Mouse (Mus musculus): ENCODE results near the gene Spdef. TPM values are rescaled to one million over a fixed set of nuclear protein-coding genes. Genes with fewer than 3 reads are reported as not detected.

Spdef gene
- 0.13 and 0.33 TPM in 2 replicates for polyA plus RNA-seq (2016; fragmentation: Nextera tagmentation; extraction: Ambion mirVana)

DNA sequence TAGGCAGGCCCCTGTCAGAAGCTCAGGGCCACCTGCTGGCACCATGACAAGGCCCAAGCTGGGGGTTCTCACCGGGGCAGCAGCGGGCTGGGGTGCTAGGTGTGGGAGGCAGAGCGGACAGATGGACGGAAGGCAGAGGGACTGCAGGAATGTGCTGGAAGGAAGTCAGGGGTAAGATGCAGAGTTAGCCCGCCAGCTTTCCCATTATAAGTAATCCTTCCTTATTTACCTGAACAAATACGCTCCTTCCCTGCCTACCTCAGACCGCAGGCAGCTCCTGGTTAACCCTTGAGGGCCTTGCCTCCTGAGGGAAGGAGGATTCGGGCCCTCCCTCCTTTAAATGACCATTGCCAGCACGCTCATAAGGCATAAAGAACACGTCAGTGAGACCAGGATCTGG lies at the start of gene Spdef:
Spdef (minus strand) TSS at position 186 of the 400 bp plus-strand sequence.
- H3K9me3 ChIP-seq, result no peaks in the 10 kb centered on the region
- H3K36me3 ChIP-seq, result no peaks in the 10 kb centered on the region
- peaks cover 13% of the 10 kb centered on the region for H3K4me1 ChIP-seq
- H3K27ac ChIP-seq, result no peak within 1 kb of the TSS
- no peak within 1 kb of the TSS for H3K9ac ChIP-seq
- H3K4me3 ChIP-seq, result no peak within 1 kb of the TSS
- 83% methylated on average over 10 of the region's 10 CpGs for WGBS
- no peak within 1 kb of the TSS for H3K4me2 ChIP-seq (replicated peaks)
- no peak for ATAC-seq (ENCODE audit: low FRiP score, low read depth)
- no peaks in the 10 kb centered on the region for H3K27me3 ChIP-seq (replicated peaks)

DNA sequence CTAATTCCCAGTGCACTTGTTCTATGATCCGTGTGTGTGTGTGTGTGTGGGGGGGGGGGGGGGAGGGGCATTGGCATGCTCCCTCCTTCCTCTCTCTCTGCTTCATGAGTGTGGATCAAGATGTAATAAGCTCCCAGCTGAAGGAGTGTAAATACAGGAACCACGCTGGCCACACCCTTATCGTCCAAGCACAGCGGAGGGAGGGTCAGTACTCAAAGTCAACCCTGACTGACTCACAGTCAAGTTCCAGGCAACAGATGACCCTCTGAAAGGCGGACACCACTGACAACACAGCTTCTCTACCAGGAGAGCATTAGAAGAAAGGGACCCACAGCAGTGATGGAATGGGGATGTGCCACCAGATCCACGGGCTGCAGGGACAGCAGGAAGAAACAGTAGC lies 49.1 kb upstream of the Spdef start:
- H3K36me3 ChIP-seq, result peaks cover 16% of the 10 kb centered on the region; the same call in 1 of the 2 replicates
- no peak overlapping the region for H3K27ac ChIP-seq
- H3K4me3 ChIP-seq, result no peak overlapping the region
- no peak for ATAC-seq (ENCODE audit: low FRiP score, low read depth)
- H3K4me2 ChIP-seq (replicated peaks), result no peak overlapping the region
- 93% methylated on average over 6 of the region's 6 CpGs for WGBS
- no peaks in the 10 kb centered on the region for H3K9me3 ChIP-seq
- no peaks in the 10 kb centered on the region for H3K4me1 ChIP-seq
- H3K27me3 ChIP-seq (replicated peaks), result no peaks in the 10 kb centered on the region
- no peak overlapping the region for H3K9ac ChIP-seq

DNA sequence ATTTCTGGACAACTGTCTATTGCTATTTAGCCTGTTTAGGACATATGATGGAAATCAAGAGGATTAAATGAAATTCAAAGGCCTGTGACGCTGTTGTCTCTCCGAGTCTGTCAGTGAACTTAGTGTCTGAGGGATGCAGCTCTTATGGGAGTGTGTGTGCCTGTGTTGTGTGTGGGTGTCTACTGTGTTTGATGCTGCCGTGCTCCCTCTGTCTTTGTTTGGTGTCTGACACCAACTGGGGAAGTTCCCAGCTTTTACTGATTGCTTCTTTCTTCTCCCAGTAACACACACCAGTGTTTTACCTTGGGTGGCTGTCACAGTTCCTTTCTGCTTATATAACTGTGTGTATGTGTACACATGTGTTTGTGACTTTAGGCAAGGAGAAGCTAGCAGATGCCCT lies 45.4 kb upstream of the Spdef start:
- Histone ChIP-seq H3K4me2 (replicated peaks) (no peak overlapping the region), H3K27ac (no peak overlapping the region), H3K4me3 (no peak overlapping the region), H3K4me1 (no peaks in the 10 kb centered on the region), H3K9me3 (no peaks in the 10 kb centered on the region), H3K27me3 (replicated peaks) (no peaks in the 10 kb centered on the region), H3K9ac (no peak overlapping the region), H3K36me3 (peaks cover 17% of the 10 kb centered on the region; the same call in 1 of the 2 replicates)
- ATAC-seq (ENCODE audit: low FRiP score, low read depth), result no peak
- WGBS, result 93% methylated on average over 3 of the region's 3 CpGs

DNA sequence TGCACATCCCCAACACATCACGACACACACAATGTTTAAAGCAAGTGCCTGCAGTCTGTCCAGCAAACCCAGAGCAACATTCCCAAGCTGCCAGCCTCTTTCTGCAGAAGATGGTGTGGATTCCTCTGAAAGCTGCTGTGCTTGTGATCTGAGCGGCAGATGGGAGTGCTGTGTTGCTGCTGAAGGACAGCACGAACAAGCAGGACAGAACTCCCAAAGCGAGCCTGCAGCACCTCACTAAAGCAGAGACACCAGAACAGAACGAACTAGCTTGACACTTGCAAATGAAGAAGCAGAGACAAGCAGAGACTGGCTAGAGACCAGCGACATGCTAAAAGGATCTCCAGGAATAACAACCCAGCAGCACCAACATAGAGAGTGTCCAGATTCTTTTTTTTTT lies 42.9 kb upstream of the Spdef start:
- H3K9me3 ChIP-seq, result no peaks in the 10 kb centered on the region
- no peak overlapping the region for H3K4me2 ChIP-seq (replicated peaks)
- peaks cover 30% of the 10 kb centered on the region for H3K36me3 ChIP-seq
- H3K27ac ChIP-seq, result no peak overlapping the region
- no peak for ATAC-seq (ENCODE audit: low FRiP score, low read depth)
- no peaks in the 10 kb centered on the region for H3K27me3 ChIP-seq (replicated peaks)
- no peak overlapping the region for H3K4me3 ChIP-seq
- WGBS, result 87% methylated on average over 6 of the region's 6 CpGs
- no peak overlapping the region for H3K9ac ChIP-seq
- H3K4me1 ChIP-seq, result no peaks in the 10 kb centered on the region

DNA sequence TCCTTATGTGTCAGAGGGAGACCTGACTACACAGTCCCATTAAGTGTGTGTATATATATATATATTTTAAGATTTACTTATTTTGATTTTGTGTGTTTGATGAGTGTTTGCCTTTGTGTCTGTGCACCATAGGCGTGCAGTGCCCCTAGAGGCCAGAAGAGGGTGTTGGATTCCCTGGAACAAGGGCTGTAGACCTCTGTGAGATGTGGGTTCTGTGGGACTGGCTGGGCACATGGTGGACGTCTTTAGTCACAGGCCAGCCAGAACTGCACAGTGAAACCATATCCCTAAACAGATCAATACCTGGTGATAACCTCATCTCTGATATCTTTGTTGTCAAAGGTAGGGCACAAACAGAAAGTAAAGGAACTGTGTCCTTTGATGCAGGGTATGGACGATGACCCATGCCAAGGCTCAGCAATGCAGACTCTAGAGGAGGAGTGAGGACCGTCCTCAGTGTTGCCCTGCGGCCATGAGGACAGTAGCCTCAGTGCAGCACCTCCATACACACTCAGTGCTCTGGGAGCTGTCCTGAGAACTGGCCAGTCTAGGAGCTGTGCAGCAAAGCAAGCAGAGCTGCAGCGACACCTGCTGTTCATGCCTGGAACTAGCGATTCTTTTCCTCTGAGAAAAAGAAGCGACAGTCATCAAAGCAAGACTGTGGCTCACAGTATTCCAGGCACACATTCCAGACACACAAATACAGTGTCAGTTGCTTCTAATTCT lies 40.2 kb upstream of the Spdef start:
- 69% methylated on average over 8 of the region's 8 CpGs for WGBS
- ATAC-seq (ENCODE audit: low FRiP score, low read depth), result no peak
- no peaks in the 10 kb centered on the region for H3K27me3 ChIP-seq (replicated peaks)
- H3K4me2 ChIP-seq (replicated peaks), result no peak overlapping the region
- H3K27ac ChIP-seq, result no peak overlapping the region
- peaks cover 40% of the 10 kb centered on the region for H3K36me3 ChIP-seq
- 0 out of 2 replicates have a peak, but pooled peaks cover 6% of the 10 kb centered on the region for H3K9me3 ChIP-seq
- no peak overlapping the region for H3K4me3 ChIP-seq
- no peaks in the 10 kb centered on the region for H3K4me1 ChIP-seq
- H3K9ac ChIP-seq, result no peak overlapping the region

DNA sequence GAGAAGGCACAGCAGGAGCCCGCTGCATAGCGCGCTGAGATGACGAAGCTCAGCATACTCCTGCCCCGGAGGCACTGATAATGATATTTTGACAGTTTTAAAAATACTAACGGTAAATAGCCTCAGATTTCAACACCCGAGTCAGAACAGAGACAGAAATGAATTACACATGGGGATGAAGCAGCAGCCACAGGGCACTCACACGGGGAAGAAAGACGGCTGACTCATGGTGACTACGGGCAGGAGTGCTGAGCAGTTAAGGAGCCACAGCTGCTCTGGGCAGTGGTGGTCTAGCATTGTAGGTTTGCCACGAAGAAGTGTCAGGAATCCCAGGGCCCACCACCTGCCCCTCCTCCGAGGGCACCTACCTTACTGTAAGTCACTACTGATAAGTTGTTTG lies 38.8 kb upstream of the Spdef start:
- no peak overlapping the region for H3K9ac ChIP-seq
- no peak overlapping the region for H3K4me2 ChIP-seq (replicated peaks)
- WGBS, result 89% methylated on average over 12 of the region's 12 CpGs
- no peaks in the 10 kb centered on the region for H3K4me1 ChIP-seq
- H3K4me3 ChIP-seq, result no peak overlapping the region
- no peaks in the 10 kb centered on the region for H3K27me3 ChIP-seq (replicated peaks)
- peaks cover 38% of the 10 kb centered on the region for H3K36me3 ChIP-seq
- 0 out of 2 replicates have a peak, but pooled peaks cover 6% of the 10 kb centered on the region for H3K9me3 ChIP-seq
- no peak for ATAC-seq (ENCODE audit: low FRiP score, low read depth)
- H3K27ac ChIP-seq, result no peak overlapping the region

DNA sequence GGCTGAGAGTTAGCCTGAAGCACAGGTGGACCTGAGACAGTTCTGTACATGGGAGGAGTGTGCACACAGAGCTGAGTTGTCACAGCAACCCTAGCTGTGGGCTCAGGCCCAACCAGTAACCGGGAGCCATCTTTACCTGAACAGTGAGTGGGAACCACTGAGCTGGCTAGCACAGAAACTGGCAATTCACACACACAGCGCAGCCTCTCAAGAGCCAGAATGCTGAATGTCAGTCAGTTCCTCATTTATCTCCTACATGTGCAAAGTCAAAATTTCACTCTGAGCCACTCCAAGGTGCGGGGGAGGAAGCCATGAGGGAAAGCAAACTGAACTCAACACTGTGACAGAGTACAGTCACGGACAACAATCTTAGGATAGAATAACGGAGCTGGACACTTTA lies 38.4 kb upstream of the Spdef start:
- Histone ChIP-seq H3K4me1 (peaks cover 1% of the 10 kb centered on the region; the same call in 1 of the 2 replicates), H3K9me3 (0 out of 2 replicates have a peak, but pooled peaks cover 6% of the 10 kb centered on the region), H3K36me3 (peaks cover 36% of the 10 kb centered on the region), H3K9ac (no peak overlapping the region), H3K4me2 (replicated peaks) (no peak overlapping the region), H3K27me3 (replicated peaks) (no peaks in the 10 kb centered on the region), H3K27ac (no peak overlapping the region), H3K4me3 (no peak overlapping the region)
- ATAC-seq (ENCODE audit: low FRiP score, low read depth), result no peak
- WGBS, result 94% methylated on average over 5 of the region's 5 CpGs

DNA sequence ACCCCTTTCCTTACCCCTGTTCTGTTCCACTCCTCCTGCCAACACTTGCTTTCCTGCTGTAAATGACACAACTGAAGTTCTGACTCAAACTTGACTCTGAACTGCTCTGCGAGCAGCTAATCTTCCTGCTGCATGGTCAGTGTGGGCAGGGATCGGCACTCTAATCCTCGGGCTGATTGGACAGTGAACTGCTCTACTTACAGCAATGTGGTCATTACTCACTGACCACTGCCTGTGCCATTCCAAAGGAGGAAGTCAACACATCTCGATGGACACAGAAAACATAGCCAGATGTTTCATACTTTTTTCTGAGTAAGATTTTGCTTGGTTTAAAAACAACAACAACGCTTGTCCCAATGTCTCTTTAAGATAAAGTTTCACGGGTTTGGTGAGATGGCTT lies 36.3 kb upstream of the Spdef start:
- H3K36me3 ChIP-seq, result peaks cover 33% of the 10 kb centered on the region
- H3K4me1 ChIP-seq, result peaks cover 8% of the 10 kb centered on the region; the same call in 1 of the 2 replicates
- H3K4me2 ChIP-seq (replicated peaks), result no peak overlapping the region
- H3K27me3 ChIP-seq (replicated peaks), result no peaks in the 10 kb centered on the region
- H3K9ac ChIP-seq, result no peak overlapping the region
- no peak overlapping the region for H3K27ac ChIP-seq
- 0 out of 2 replicates have a peak, but pooled peaks cover 6% of the 10 kb centered on the region for H3K9me3 ChIP-seq
- WGBS, result 97% methylated on average over 6 of the region's 6 CpGs
- no peak overlapping the region for H3K4me3 ChIP-seq
- ATAC-seq (ENCODE audit: low FRiP score, low read depth), result no peak

DNA sequence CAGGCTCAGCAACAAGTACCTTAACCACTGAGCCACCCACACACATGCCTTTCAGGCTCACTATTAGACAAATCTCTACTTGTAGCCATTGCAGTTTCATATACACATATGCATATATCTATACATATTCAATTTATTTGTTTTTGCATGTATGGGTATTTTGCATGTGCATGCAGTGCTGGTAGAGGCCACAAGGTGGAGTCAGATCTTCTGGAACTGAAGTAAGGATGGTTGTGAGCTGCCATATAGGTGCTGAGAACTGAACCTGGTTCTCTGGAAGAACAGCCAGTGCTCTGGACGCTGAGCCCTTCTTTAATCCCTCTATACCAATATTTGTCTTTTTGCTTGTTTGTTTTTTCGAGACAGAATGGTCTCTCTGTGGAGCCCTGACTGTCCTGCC lies 35.7 kb upstream of the Spdef start:
- no peak overlapping the region for H3K4me3 ChIP-seq
- H3K9ac ChIP-seq, result no peak overlapping the region
- peaks cover 8% of the 10 kb centered on the region; the same call in 1 of the 2 replicates for H3K4me1 ChIP-seq
- ATAC-seq (ENCODE audit: low FRiP score, low read depth), result no peak
- no peak overlapping the region for H3K27ac ChIP-seq
- peaks cover 33% of the 10 kb centered on the region for H3K36me3 ChIP-seq
- no peak overlapping the region for H3K4me2 ChIP-seq (replicated peaks)
- WGBS, result 97% methylated on average over 2 of the region's 2 CpGs
- 0 out of 2 replicates have a peak, but pooled peaks cover 6% of the 10 kb centered on the region for H3K9me3 ChIP-seq
- no peaks in the 10 kb centered on the region for H3K27me3 ChIP-seq (replicated peaks)

DNA sequence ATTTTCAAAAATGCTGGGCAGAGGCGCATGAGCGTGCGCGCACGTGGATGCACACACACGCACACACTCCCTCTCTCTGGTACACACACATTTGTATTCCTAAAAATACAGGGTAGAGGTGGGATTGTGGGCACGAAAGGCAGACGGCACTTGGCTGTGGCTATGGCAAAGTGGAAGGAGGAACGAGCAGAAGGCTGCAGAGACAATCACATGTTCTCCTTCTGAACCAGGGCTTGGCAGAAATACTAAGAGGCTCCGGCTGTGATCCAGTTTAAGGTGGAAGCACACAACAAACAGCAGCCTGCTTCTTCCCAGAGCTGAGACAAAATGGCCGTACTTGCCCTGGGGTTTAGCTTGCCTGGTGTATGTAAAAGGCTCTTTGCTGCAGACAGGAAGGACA lies 34.1 kb upstream of the Spdef start:
- Histone ChIP-seq H3K4me1 (peaks cover 8% of the 10 kb centered on the region; the same call in 1 of the 2 replicates), H3K4me2 (replicated peaks) (no peak overlapping the region), H3K9ac (no peak overlapping the region), H3K27ac (no peak overlapping the region), H3K4me3 (no peak overlapping the region), H3K9me3 (0 out of 2 replicates have a peak, but pooled peaks cover 6% of the 10 kb centered on the region), H3K36me3 (peaks cover 31% of the 10 kb centered on the region), H3K27me3 (replicated peaks) (no peaks in the 10 kb centered on the region)
- ATAC-seq (ENCODE audit: low FRiP score, low read depth), result no peak
- WGBS, result 95% methylated on average over 11 of the region's 11 CpGs

DNA sequence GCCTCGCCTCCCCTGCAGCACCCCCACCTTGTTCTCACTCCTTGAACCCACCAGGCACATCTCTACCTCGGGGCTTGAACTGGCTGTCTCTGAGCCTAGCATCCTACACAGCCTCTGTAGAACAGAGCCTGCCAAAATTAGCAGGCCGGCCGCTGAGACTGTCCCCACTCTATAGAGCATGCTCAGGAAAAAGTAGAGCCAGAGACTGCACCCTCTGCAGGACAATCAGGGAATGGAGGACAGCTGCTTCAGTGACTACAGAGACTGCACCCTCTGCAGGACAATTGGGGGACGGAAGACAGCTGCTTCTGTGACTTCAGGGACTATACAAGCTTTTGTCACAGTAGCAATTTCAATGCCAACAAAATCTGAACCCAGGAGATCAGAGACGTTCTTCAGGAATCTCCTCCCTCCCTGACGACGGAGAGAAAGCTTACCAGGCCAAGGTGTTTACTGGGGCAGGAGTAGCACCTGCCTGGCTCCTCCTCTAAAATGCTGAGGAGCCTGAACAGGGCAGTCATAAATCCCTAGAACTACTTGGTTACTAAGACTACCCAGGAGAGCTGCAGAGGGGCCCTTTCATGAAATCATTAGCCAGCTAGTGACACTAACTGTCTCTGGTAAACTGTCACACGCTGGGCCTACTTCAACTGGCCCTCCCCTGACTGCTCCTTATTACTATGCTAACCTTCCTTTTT lies 33.0 kb upstream of the Spdef start:
- Histone ChIP-seq H3K9ac (no peak overlapping the region), H3K4me3 (no peak overlapping the region), H3K9me3 (0 out of 2 replicates have a peak, but pooled peaks cover 6% of the 10 kb centered on the region), H3K27me3 (replicated peaks) (no peaks in the 10 kb centered on the region), H3K4me1 (peaks cover 8% of the 10 kb centered on the region; the same call in 1 of the 2 replicates), H3K27ac (no peak overlapping the region), H3K4me2 (replicated peaks) (no peak overlapping the region), H3K36me3 (peaks cover 22% of the 10 kb centered on the region)
- peak; percentile 79; the same call in 1 of the 2 replicates for ATAC-seq (ENCODE audit: low FRiP score, low read depth)
- WGBS, result 25% methylated on average over 9 of the region's 9 CpGs

DNA sequence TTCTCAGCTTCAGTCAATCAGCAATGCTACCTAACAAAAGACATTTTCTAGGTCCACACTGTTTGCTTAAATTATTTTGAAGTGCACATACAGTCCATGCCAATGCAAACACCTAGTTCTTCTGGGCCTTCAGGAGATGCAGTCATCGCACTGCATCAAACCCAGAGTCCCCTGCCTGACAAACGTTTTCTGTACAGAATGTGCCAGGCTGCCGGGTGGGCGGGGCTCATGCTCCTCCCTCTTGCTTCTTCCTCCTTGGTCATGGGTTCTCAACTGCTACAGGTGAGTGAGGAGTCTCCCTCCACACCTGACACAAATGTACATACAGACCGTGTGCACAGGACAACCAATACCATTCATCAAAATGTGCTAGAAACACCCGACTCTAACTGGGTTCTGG lies 31.4 kb upstream of the Spdef start:
- no peak overlapping the region for H3K9ac ChIP-seq
- ATAC-seq (ENCODE audit: low FRiP score, low read depth), result no peak
- H3K4me3 ChIP-seq, result no peak overlapping the region
- H3K4me1 ChIP-seq, result peaks cover 8% of the 10 kb centered on the region; the same call in 1 of the 2 replicates
- WGBS, result 84% methylated on average over 6 of the region's 6 CpGs
- 0 out of 2 replicates have a peak, but pooled peaks cover 6% of the 10 kb centered on the region for H3K9me3 ChIP-seq
- H3K27ac ChIP-seq, result no peak overlapping the region
- no peak overlapping the region for H3K4me2 ChIP-seq (replicated peaks)
- H3K36me3 ChIP-seq, result peaks cover 8% of the 10 kb centered on the region
- H3K27me3 ChIP-seq (replicated peaks), result no peaks in the 10 kb centered on the region
